Mouse (Mus musculus): ENCODE measurements around the gene Cdk5rap1.
"Not testable (repeated sequence)": the region's sequence is repeated elsewhere in the genome, so short reads cannot be mapped to it uniquely, and the experiment has no call there.

DNA sequence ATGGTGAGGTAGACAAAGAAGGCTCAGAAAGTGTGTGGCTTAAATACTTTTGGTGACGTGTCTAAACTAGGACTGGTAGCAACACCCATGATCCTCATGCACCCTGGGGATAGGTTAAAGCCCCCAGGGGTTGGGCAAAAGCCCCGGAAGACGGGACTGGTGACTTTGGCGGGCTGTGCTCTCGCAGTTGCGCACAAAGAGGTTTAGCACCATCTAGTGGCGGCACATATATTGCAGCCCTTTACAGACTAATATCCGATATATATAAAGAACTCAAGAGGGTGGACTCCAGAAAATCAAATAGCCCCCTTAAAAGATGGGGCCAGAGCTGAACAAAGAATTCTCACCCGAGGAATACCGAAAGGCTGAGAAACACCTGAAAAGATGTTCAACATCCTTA lies 78.1 kb downstream of the Cdk5rap1 start:
- peak; percentile 32 for TF ChIP-seq CTCF (IDR thresholded peaks at IDR 0.05; ENCODE audit: low read depth, low read length)
- not testable (repeated sequence) for TF ChIP-seq EP300 (IDR thresholded peaks at IDR 0.05; ENCODE audit: insufficient read depth, low read depth, low read length)

Data from ES-Bruce4 (cell line).